Mouse (Mus musculus) liver, postnatal 0 days (tissue): ENCODE data around the gene Prdm2.

Experiments
- CTCF ChIP-seq: sonication (generic); IDR thresholded peaks from 2 replicates; pipeline ENCODE4 v1.5.1; 2016; ENCODE audit warnings: antibody characterized with exemption, low read depth
- EP300 ChIP-seq: IDR thresholded peaks from 2 replicates; pipeline ENCODE4 v1.6.1; 2016; ENCODE audit warnings: antibody characterized with exemption, low read depth, mild to moderate bottlenecking

DNA sequence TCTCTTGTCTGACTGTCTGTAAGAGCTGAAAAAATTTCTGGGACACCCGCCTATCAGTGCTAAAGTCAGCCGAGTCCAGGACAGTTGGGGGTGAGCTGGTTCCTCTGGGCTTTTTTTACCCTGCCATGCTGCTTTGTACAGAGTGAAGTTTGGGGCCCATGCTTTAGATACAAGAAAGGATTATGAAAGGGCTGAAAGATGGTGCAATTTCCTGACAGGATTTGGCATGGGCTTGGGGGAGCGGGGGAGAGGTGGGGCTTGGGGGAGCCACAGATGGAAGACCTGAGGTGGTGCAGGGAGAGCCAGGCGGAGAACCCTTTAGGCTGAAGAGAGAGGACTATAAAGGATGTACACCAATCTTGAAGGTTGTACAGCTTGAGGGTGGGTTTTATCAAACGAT lies 26.3 kb upstream of the Prdm2 start:
- TF ChIP-seq CTCF: no peak
- no peak for TF ChIP-seq EP300
